Mouse (Mus musculus) left cerebral cortex, postnatal 25 days (tissue): ENCODE measurements at regions not wholly inside any gene's neighbourhood (a gene's known extent, or its start where the extent isn't known, plus 50 kb on each side); places are given as distances from the start of the nearest gene placed in this dataset.

Experiments
- DNase-seq, 2 experiments: peaks; one replicate each; pipeline ENCODE4 v3.0.0; 2022; ENCODE audit warnings: low spot score in 2 of 2, mixed read lengths in 1 of 2
- intact Hi-C: fragments of 180-260 bp; cut with DNase I; formaldehyde crosslinking; loops from one replicate; pipeline ENCODE4 v1.15.1; 2025

DNA sequence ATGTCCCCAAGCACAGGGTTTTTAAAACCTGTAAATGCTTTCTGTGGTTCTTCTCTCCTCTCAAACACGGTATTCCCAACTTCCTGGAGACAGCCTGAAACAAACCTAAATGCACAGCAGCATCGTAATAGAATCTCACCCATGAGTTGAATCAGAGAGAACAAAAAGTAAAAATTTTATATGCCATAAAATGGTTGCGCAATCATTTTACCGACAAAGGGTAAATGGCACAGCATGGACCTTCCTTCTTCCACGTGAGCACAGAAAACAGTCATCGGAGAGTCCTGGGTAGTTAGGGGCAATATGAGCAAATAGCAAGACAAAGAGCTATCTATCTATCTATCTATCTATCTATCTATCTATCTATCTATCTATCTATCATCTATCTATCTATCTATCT, 79.3 kb upstream of the Plcb4 start:
- no peak for DNase-seq
- intact Hi-C loops = no loop called here

DNA sequence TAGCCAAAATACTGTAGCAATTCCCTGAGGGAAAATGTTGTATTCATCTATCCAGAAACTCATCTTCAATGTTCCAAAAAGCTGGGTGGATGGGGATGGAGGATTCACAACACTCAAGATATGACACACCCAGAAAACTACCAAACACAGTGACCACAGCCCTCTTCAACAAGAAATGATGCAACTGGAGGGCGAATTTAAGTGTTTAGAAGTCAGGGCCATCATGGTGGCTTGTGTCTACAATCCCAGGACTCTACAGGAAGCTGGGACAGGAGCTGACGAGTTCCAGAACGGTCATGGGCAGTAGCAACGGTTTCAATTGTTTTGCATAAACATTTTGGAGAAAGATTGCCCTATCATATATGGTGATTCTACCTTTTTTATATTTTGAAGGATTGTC, 78.8 kb upstream of the Plcb4 start:
- DNase-seq = no peak
- intact Hi-C loops = no loop called here

- no peak for DNase-seq
- intact Hi-C loops = no loop called here
Measured at GRCm38 (mm10) chr2:135582341-135582740, 76.5 kb upstream of the Plcb4 start.

- intact Hi-C loops = no loop called here
Measured at GRCm38 (mm10) chr2:135606306-135606705, 52.5 kb upstream of the Plcb4 start.

More at GRCm38 (mm10) chr2:135606306-135606705, 52.5 kb upstream of the Plcb4 start:
- DNase-seq = no peak
